Mouse (Mus musculus) neural tube, embryonic 14.5 days (tissue): ENCODE data around the gene Serinc5. TPM values are rescaled to one million over a fixed set of nuclear protein-coding genes. Genes with fewer than 3 reads are reported as not detected.
A peak's percentile ranks its signal among the peaks of the same experiment; 100 is the strongest.

ENCODE experiments used
- ATAC-seq: fragments of 200-750 bp; cut with Nextera tagmentation; 2 replicates; pipeline ENCODE4 v1.8.0; 2017; ENCODE audit warnings: low read depth, mild to moderate bottlenecking, moderate TSS enrichment, moderate library complexity
- H3K27ac ChIP-seq: fragments of 300-500 bp; sonication (generic); 2 replicates; pipeline ENCODE4 v1.5.1; 2014; ENCODE audit warnings: low read depth, mild to moderate bottlenecking, control low read depth, low read length, moderate library complexity, mixed read lengths
- H3K27me3 ChIP-seq: fragments of 300-500 bp; sonication (generic); 2 replicates; pipeline ENCODE4 v1.6.1; 2014; ENCODE audit warnings: low read length; ENCODE audit not compliant: control insufficient read depth, insufficient read depth
- H3K36me3 ChIP-seq: fragments of 300-500 bp; sonication (generic); 2 replicates; pipeline ENCODE4 v1.6.1; 2014; ENCODE audit warnings: low read length, mixed read lengths; ENCODE audit not compliant: control insufficient read depth, insufficient read depth
- H3K4me1 ChIP-seq: fragments of 300-500 bp; sonication (generic); 2 replicates; pipeline ENCODE4 v1.6.1; 2014; ENCODE audit warnings: low read length; ENCODE audit not compliant: control insufficient read depth, insufficient read depth
- H3K4me2 ChIP-seq: fragments of 300-500 bp; sonication (generic); 2 replicates; pipeline ENCODE4 v1.6.1; 2014; ENCODE audit warnings: mild to moderate bottlenecking, low read depth, low read length, control low read depth
- H3K4me3 ChIP-seq: fragments of 300-500 bp; sonication (generic); 2 replicates; pipeline ENCODE4 v1.5.1; 2014; ENCODE audit warnings: low read depth, low read length, control low read depth, mixed read lengths
- H3K9ac ChIP-seq: fragments of 300-500 bp; sonication (generic); replicated peaks from 2 replicates; pipeline ENCODE4 v1.6.1; 2014; ENCODE audit warnings: low read depth, mild to moderate bottlenecking, control low read depth, low read length, mixed read lengths
- H3K9me3 ChIP-seq: fragments of 300-500 bp; sonication (generic); 2 replicates; pipeline ENCODE4 v1.6.1; 2016; ENCODE audit warnings: low read length; ENCODE audit not compliant: control insufficient read depth
- WGBS: fragments of 180-500 bp; shearing (Covaris S2); extraction: QIAGEN DNeasy Blood & Tissue Kit; methylation state at CpG from one replicate; pipeline ENCODE4 v1.1.7; 2014; 5-methylcytosine and 5-hydroxymethylcytosine counted together
- polyA plus RNA-seq: library from polyadenylated mRNA; unstranded; fragments of >200 nt; fragmentation: Nextera tagmentation; extraction: Ambion mirVana; gene quantifications from 2 replicates; pipeline ENCODE4 v1.2.1, GENCODE M21; 2014

Gene Serinc5
- polyA plus RNA-seq, 1 experiment from 2014 or later = 16.7 TPM

- peak; percentile 26; the same call in 1 of the 2 replicates for ATAC-seq
- Histone ChIP-seq H3K4me2 (no peak overlapping the region), H3K4me1 (peaks cover 9% of the 10 kb centered on the region; the same call in 1 of the 2 replicates), H3K9me3 (no peaks in the 10 kb centered on the region), H3K27me3 (no peaks in the 10 kb centered on the region), H3K36me3 (no peaks in the 10 kb centered on the region), H3K4me3 (no peak overlapping the region), H3K9ac (no peak overlapping the region), H3K27ac (no peak overlapping the region)
- WGBS = 41% methylated on average over 4 of the region's 4 CpGs
Observed at GRCm38 (mm10) chr13:92631450-92631849, 20.6 kb downstream of the Serinc5 start.

- H3K4me3 ChIP-seq = no peak overlapping the region
- H3K36me3 ChIP-seq = no peaks in the 10 kb centered on the region
- peaks cover 13% of the 10 kb centered on the region; the same call in 1 of the 2 replicates for H3K4me1 ChIP-seq
- no peak overlapping the region for H3K4me2 ChIP-seq
- H3K27ac ChIP-seq = peak overlapping the region; percentile 23; the same call in 1 of the 2 replicates
- no peak for ATAC-seq
- WGBS = 36% methylated on average over 4 of the region's 4 CpGs
- no peaks in the 10 kb centered on the region for H3K9me3 ChIP-seq
- H3K9ac ChIP-seq = no peak overlapping the region
- no peaks in the 10 kb centered on the region for H3K27me3 ChIP-seq
Observed at GRCm38 (mm10) chr13:92632550-92632949, 21.7 kb downstream of the Serinc5 start.

GRCm38 (mm10) chr13:92635040-92635439, 24.1 kb downstream of the Serinc5 start:
- H3K4me3 ChIP-seq = no peak overlapping the region
- no peaks in the 10 kb centered on the region for H3K36me3 ChIP-seq
- no peak overlapping the region for H3K27ac ChIP-seq
- H3K9ac ChIP-seq = no peak overlapping the region
- no peaks in the 10 kb centered on the region for H3K9me3 ChIP-seq
- no peaks in the 10 kb centered on the region for H3K27me3 ChIP-seq
- 18% methylated on average over 2 of the region's 2 CpGs for WGBS
- H3K4me1 ChIP-seq = peaks cover 16% of the 10 kb centered on the region; the same call in 1 of the 2 replicates
- H3K4me2 ChIP-seq = no peak overlapping the region
- no peak for ATAC-seq

DNA sequence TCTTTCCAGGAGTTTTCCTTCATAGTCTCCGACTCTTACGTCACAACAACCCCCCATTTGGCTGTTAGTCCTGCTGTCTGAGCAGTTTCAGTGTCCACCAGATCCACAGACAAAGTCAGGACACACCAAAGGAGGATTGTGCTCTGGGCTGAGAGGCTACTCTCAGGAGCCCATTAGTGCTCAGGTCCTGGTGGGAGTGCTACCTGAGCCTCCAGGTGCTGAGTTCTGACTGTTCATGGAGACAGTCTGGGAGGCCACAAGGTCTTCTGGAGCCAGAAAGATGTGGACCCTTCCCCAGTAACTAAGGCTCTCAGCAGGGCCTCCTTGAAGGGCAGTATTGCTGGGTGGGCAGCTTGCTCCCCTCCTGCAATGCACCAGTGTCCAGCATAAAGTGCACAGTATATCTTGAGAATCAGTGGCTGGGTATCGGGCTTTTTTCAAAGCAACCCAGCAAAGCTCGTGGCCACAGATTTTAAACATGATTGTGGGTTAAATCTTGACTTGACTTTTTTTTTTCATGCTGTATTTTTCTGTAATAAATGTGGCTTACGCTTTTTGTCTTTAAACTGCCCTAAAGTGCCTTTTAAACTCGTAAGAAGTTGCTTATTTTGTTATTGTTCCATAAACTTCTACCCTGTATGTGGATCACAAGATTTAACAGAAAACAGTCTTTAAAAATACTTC, 25.5 kb downstream of the Serinc5 start:
- WGBS = 54% methylated on average over 6 of the region's 6 CpGs
- Histone ChIP-seq H3K4me3 (no peak overlapping the region), H3K4me1 (peaks cover 16% of the 10 kb centered on the region; the same call in 1 of the 2 replicates), H3K9me3 (no peaks in the 10 kb centered on the region), H3K27me3 (no peaks in the 10 kb centered on the region), H3K4me2 (no peak overlapping the region), H3K27ac (no peak overlapping the region), H3K36me3 (no peaks in the 10 kb centered on the region), H3K9ac (no peak overlapping the region)
- no peak for ATAC-seq

DNA sequence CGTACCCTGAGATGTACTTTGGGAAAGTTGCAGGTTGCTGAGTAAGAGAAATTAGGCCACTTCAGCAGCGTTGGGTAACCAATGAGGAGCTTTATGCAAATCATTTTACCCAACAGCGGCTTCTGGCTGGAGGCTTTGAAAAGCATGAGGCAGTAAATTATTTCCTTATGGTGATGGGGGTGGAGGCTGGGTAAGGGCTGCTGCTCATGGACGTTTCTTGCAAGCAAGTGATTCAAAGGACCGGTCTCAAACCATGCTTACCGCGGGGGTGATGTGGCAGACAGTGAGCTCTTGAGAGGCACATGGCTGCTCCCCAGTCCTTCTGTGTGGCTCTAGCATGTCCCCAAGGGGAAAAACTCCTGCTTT, 26.0 kb downstream of the Serinc5 start:
- peak; percentile 82 for ATAC-seq
- Histone ChIP-seq H3K4me1 (peaks cover 16% of the 10 kb centered on the region; the same call in 1 of the 2 replicates), H3K4me3 (no peak overlapping the region), H3K27me3 (no peaks in the 10 kb centered on the region), H3K27ac (no peak overlapping the region), H3K9ac (no peak overlapping the region), H3K36me3 (no peaks in the 10 kb centered on the region), H3K4me2 (peak overlapping the region; percentile 24; the same call in 1 of the 2 replicates), H3K9me3 (no peaks in the 10 kb centered on the region)
- WGBS = under 1% methylated on average over 7 of the region's 7 CpGs

- Histone ChIP-seq H3K27ac (no peak overlapping the region), H3K36me3 (no peaks in the 10 kb centered on the region), H3K27me3 (no peaks in the 10 kb centered on the region)
Observed at GRCm38 (mm10) chr13:92639093-92640014, 28.5 kb downstream of the Serinc5 start.

GRCm38 (mm10) chr13:92644199-92644598, 33.3 kb downstream of the Serinc5 start:
- Histone ChIP-seq H3K4me1 (0 out of 2 replicates have a peak, but pooled peaks cover under 1% of the 10 kb centered on the region), H3K36me3 (no peaks in the 10 kb centered on the region), H3K27me3 (no peaks in the 10 kb centered on the region), H3K27ac (no peak overlapping the region), H3K4me3 (no peak overlapping the region), H3K4me2 (no peak overlapping the region), H3K9me3 (no peaks in the 10 kb centered on the region), H3K9ac (no peak overlapping the region)
- ATAC-seq = no peak
- WGBS = 74% methylated on average over 3 of the region's 3 CpGs

More at GRCm38 (mm10) chr13:92639093-92640014, 28.5 kb downstream of the Serinc5 start:
- no peak overlapping the region for H3K4me3 ChIP-seq
- no peak overlapping the region for H3K4me2 ChIP-seq
- H3K9me3 ChIP-seq = no peaks in the 10 kb centered on the region
- WGBS = 63% methylated on average over 12 of the region's 12 CpGs
- ATAC-seq = no peak
- H3K4me1 ChIP-seq = peaks cover 7% of the 10 kb centered on the region; the same call in 1 of the 2 replicates
- no peak overlapping the region for H3K9ac ChIP-seq

GRCm38 (mm10) chr13:92644753-92645152, 33.9 kb downstream of the Serinc5 start:
- H3K36me3 ChIP-seq = no peaks in the 10 kb centered on the region
- H3K4me3 ChIP-seq = no peak overlapping the region
- ATAC-seq = no peak
- no peaks in the 10 kb centered on the region for H3K9me3 ChIP-seq
- WGBS = 77% methylated on average over 6 of the region's 6 CpGs
- H3K4me1 ChIP-seq = no peaks in the 10 kb centered on the region
- no peak overlapping the region for H3K9ac ChIP-seq
- no peak overlapping the region for H3K4me2 ChIP-seq
- no peaks in the 10 kb centered on the region for H3K27me3 ChIP-seq
- no peak overlapping the region for H3K27ac ChIP-seq

- Histone ChIP-seq H3K4me2 (no peak overlapping the region), H3K9me3 (no peaks in the 10 kb centered on the region), H3K4me1 (no peaks in the 10 kb centered on the region), H3K4me3 (no peak overlapping the region), H3K27ac (no peak overlapping the region), H3K27me3 (no peaks in the 10 kb centered on the region), H3K36me3 (no peaks in the 10 kb centered on the region), H3K9ac (no peak overlapping the region)
- 85% methylated on average over 2 of the region's 2 CpGs for WGBS
- no peak for ATAC-seq
Observed at GRCm38 (mm10) chr13:92647695-92648094, 36.8 kb downstream of the Serinc5 start.
